Mouse (Mus musculus) heart, postnatal 0 days (tissue): ENCODE measurements around the gene Ush2a. TPM values are rescaled to one million over a fixed set of nuclear protein-coding genes. Genes with fewer than 3 reads are reported as not detected.

ENCODE experiments used
- ATAC-seq: fragments of 200-750 bp; cut with Nextera tagmentation; 2 replicates; pipeline ENCODE4 v1.8.0; 2017; ENCODE audit warnings: low read depth, moderate number of reproducible peaks, moderate library complexity; ENCODE audit not compliant: insufficient read depth
- DNase-seq: peaks from one replicate; pipeline ENCODE4 v3.0.0-alpha.2; 2016; ENCODE audit warnings: low spot score
- H3K27ac ChIP-seq: fragments of 300-500 bp; sonication (generic); 2 replicates; pipeline ENCODE4 v1.5.1; 2014; ENCODE audit warnings: low read depth, mild to moderate bottlenecking
- H3K27me3 ChIP-seq: fragments of 300-500 bp; sonication (generic); 2 replicates; pipeline ENCODE4 v1.6.1; 2014; ENCODE audit warnings: low read length, mixed read lengths; ENCODE audit not compliant: control insufficient read depth, insufficient read depth
- H3K36me3 ChIP-seq: fragments of 300-500 bp; sonication (generic); replicated peaks from 2 replicates; pipeline ENCODE4 v1.6.1; 2014; ENCODE audit warnings: low read length, mixed read lengths; ENCODE audit not compliant: control insufficient read depth, insufficient read depth
- H3K4me1 ChIP-seq: fragments of 300-500 bp; sonication (generic); 2 replicates; pipeline ENCODE4 v1.6.1; 2014; ENCODE audit warnings: antibody characterized with exemption; ENCODE audit not compliant: control insufficient read depth, insufficient read depth
- H3K4me2 ChIP-seq: fragments of 300-500 bp; sonication (generic); 2 replicates; pipeline ENCODE4 v1.6.1; 2014; ENCODE audit warnings: low read depth, mild to moderate bottlenecking, low read length, moderate library complexity
- H3K4me3 ChIP-seq: fragments of 300-500 bp; sonication (generic); 2 replicates; pipeline ENCODE4 v1.5.1; 2014; ENCODE audit warnings: low read depth, low read length
- H3K9ac ChIP-seq: fragments of 300-500 bp; sonication (generic); replicated peaks from 2 replicates; pipeline ENCODE4 v1.6.1; 2014; ENCODE audit warnings: low read depth, low read length, mixed read lengths
- H3K9me3 ChIP-seq: fragments of 300-500 bp; sonication (generic); replicated peaks from 2 replicates; pipeline ENCODE4 v1.6.1; 2016; ENCODE audit warnings: low read length; ENCODE audit not compliant: control insufficient read depth
- CTCF ChIP-seq: IDR thresholded peaks from 2 replicates; pipeline ENCODE4 v1.5.1; 2016; ENCODE audit warnings: antibody characterized with exemption, control low read depth, low read depth
- EP300 ChIP-seq: IDR thresholded peaks from 2 replicates; pipeline ENCODE4 v1.6.1; 2016; ENCODE audit warnings: antibody characterized with exemption, low read depth
- WGBS: fragments of 180-500 bp; shearing (Covaris S2); extraction: QIAGEN DNeasy Blood & Tissue Kit; methylation state at CpG from one replicate; pipeline ENCODE4 v1.1.7; 2014; 5-methylcytosine and 5-hydroxymethylcytosine counted together
- polyA plus RNA-seq: library from polyadenylated mRNA; unstranded; fragments of >200 nt; fragmentation: Nextera tagmentation; extraction: Ambion mirVana; gene quantifications from 2 replicates; pipeline ENCODE4 v1.2.1, GENCODE M21; 2015
- total RNA-seq: library from RNA; depleted of rRNA; stranded (reverse); fragments of >200 nt; gene quantifications from 2 replicates; pipeline ENCODE4 v1.2.3, GENCODE M21; 2014; ENCODE audit warnings: low replicate concordance

The Ush2a gene
- total and polyA plus RNA-seq, 2 experiments from 2014 or later, result 0.11 TPM; not detected in 1

DNA sequence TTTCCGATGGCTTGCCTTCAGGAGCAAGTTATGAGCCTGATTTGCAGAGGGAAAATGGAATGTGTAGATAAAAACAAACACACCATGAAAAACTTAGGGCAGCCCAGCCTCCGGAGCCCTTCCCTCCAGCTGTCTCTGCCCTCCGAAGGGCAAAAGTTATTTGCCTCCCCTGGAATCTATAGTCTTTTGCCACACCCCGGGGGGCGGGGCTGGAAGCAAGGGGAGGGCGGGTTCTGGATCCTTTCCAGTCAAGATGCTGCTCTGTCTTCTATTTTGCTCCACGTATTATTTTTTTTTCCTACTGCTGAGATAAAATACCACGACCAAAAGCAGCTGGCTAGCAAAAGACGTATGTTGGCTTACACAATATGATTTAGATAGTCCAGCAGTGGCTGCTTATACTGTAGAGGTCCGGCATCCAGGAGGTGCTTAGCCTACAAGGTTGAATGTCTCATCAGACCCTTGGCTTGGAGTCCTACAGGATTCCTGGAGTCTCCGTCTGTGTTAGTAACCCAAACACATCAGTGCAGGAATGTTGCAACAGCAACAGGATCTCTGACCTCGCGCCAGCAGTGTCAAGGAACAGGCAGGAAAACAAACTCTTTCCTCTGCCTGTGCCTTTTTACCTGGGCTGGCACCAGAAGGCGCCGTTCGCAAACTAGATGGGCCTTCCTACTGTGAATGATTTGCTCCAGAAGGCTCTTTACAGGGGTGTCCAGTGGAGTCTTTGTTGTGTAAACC is 751.2 kb downstream of the Ush2a start:
- ATAC-seq (no peak; the same call in 1 of the 2 replicates), DNase-seq (peak; percentile 31)
- no peaks in the 10 kb centered on the region for H3K9me3 ChIP-seq
- 0 out of 2 replicates have a peak overlapping the region, but pooled peaks have one; percentile 7 for H3K9ac ChIP-seq
- TF ChIP-seq CTCF, result no peak
- TF ChIP-seq EP300, result no peak
- 3% methylated on average over 16 of the region's 16 CpGs for WGBS
- H3K4me2 ChIP-seq, result peak overlapping the region; percentile 51
- H3K4me3 ChIP-seq, result peak overlapping the region; percentile 16
- peaks cover 4% of the 10 kb centered on the region; the same call in 1 of the 2 replicates for H3K27me3 ChIP-seq
- H3K27ac ChIP-seq, result no peak overlapping the region
- peaks cover 11% of the 10 kb centered on the region for H3K4me1 ChIP-seq
- no peaks in the 10 kb centered on the region for H3K36me3 ChIP-seq

- Histone ChIP-seq H3K4me2 (peak overlapping the region; percentile 51), H3K4me1 (peaks cover 11% of the 10 kb centered on the region), H3K36me3 (no peaks in the 10 kb centered on the region), H3K27me3 (peaks cover 4% of the 10 kb centered on the region; the same call in 1 of the 2 replicates), H3K4me3 (no peak overlapping the region), H3K9ac (no peak overlapping the region), H3K27ac (no peak overlapping the region), H3K9me3 (no peaks in the 10 kb centered on the region)
- DNase-seq (no peak), ATAC-seq (no peak)
- TF ChIP-seq CTCF (no peak), EP300 (no peak)
- 14% methylated on average over 4 of the region's 4 CpGs for WGBS
Observed at GRCm38 (mm10) chr1:189013587-189013921, 751.7 kb downstream of the Ush2a start.
